Mouse (Mus musculus) spleen, postnatal 14 days (tissue): ENCODE data around the gene Wfdc11.
A peak's percentile ranks its signal among the peaks of the same experiment; 100 is the strongest.
"Not testable (repeated sequence)": the region's sequence is repeated elsewhere in the genome, so short reads cannot be mapped to it uniquely, and the experiment has no call there.

Experiments used
- DNase-seq, 2 experiments: peaks; one replicate each; pipeline ENCODE4 v3.0.0; 2021 to 2022; ENCODE audit warnings: low spot score in 2 of 2

Wfdc11 gene

DNA sequence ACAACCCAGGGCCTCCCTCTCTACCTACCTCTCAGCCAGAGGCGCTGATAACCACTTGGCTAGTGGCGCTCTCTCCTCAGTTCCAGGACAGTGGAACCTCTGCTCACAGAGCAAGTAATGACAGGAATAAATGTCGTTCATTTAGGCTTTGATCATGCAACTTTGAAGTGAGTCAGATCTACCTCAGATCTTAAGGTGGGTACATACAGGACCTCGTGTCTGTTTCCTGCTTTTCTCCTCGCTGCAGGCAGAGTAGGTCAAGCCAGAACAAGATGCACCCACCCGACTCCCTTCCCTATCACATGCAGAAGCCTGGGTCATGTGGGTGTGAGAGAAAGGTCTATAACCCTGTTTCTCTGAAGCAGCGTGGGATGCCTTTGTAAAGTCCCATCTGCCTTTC is at the start of gene Wfdc11:
Wfdc11 (minus strand) TSS at position 101 of the 400 bp plus-strand sequence.
- DNase-seq = no peak

DNA sequence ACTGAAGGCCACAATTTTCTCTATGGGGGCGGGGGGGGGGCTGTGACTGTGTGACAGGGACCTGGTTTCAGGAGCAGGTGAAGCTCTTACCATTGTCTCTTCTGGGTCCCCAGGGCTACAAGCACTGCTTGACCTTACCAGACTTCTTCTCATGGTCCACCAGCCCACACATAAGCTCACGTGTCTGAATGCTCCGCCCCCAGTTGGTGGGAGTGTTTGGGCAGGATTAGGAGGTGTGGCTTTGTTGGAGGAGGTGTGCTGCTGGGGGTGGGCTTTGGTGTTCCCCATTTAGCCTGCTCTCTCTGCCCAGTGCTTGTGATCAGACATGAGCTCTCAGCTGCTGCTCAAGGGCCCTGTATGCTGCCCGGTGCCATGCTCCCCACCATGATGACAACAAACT is 49.4 kb upstream of the Wfdc11 start:
- no peak for DNase-seq

DNA sequence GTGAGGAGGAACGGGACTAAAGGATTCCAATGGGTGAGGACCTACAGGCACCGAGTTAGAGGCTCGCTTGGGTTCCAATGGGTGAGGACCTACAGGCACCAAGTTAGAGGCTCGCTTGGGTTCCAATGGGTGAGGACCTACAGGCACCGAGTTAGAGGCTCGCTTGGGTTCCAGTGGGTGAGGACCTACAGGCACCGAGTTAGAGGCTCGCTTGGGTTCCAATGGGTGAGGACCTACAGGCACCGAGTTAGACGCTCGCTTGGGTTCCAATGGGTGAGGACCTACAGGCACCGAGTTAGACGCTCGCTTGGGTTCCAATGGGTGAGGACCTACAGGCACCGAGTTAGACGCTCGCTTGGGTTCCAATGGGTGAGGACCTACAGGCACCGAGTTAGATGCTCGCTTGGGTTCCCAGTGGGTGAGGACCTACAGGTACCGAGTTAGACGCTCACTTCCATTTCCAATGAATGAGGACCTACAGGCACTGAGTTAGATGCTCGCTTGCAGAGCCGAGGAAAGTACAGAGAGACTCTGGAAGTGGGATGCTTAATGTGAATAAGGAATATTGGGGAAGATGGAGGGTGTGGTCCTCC is 42.4 kb upstream of the Wfdc11 start:
- not testable (repeated sequence) for DNase-seq

DNA sequence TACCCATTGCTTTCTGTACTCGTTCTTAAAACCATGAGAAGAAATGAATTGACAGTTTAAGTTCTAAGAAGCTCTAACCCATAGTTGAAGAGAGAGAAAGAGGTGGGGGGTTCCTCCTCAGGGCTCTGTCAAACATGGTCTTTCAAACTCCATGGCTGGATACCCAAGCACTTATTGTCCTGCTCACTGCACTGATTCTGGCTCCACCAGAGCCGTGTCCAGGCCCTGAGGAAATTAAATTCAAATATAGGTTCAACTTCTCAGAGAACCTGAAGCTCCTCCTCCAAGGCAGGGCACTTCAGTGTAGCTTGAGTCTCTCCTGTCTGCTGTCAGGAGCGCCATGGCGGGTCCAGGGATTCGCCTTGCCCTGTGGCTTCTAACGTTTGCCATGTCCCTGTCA is 41.1 kb upstream of the Wfdc11 start, which contains the start of gene Spint5:
Spint5 (plus strand) TSS at position 301 of the 400 bp plus-strand sequence.
- DNase-seq = no peak

DNA sequence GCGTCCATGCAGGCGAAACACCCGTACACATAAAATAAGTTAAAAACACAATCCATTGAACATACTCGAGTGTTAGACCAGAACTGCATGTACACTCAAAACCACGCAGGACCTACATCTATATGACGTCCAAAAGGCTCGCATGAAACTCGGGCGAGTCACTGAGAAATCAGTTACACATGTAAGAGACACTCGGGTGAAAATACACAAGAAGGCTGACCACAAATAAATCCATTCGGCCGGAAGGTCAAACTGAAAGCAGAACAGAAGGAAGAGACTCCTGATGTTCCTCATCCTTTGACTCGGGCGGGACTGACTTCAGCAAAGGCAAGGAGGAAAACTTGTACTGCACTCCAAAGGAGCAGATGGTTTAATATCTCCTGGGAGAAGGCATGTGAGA is 32.1 kb upstream of the Wfdc11 start:
- no peak for DNase-seq

DNA sequence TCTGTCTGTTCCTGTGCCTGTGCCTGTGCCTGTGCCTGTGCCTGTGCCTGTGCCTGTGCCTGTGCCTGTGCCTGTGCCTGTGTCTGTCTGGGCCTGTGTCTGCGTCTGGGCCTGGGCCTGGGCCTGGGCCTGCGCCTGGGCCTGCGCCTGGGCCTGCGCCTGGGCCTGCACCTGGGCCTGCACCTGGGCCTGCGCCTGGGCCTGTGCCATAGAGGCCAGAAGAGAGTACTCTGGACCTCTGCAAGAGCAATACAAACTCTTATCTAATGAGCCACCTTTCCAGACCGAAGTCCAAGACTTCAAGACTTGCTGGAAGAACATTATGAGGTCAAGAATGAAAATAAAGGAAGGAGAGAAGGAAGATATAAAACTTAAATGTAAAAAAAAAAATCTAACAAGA is 31.4 kb upstream of the Wfdc11 start:
- DNase-seq = no peak

DNA sequence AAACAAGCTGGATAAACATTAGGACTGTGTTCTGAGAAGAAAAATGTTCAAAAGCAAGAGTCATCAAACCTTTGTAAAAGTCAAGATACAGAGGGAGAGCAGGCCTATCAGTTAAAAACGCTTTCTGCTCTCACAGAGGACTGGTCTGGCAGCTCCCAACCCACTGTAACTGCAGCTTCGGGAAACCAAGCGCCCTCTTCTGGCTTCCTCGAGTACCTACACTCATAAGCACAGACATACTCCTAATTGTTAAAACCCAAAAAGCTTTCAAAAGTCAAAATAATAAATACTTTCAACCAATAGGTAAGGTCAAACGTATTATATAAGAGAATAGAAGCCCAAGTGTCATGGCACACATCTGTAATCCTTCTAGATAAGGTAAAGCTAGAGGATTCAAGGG is 30.3 kb upstream of the Wfdc11 start:
- no peak for DNase-seq

DNA sequence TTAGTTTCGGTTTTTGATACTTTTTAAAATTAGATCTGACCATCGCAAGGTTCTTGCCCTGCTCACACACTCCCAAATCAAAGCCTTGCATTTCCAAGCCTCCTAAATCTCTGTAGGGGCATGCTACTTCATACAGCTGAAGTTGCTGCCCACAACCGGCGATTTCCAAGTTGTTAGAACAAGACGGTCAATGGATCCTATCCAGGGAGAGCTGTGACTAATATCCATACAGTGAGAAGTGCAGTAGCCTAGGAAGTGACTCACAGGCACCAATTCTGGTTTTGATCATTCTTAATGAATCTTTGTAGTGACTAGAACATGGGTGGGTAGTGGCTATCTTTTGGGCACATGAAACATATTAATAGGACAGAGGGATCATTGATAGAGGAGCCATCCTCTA is 27.9 kb upstream of the Wfdc11 start:
- no peak for DNase-seq

DNA sequence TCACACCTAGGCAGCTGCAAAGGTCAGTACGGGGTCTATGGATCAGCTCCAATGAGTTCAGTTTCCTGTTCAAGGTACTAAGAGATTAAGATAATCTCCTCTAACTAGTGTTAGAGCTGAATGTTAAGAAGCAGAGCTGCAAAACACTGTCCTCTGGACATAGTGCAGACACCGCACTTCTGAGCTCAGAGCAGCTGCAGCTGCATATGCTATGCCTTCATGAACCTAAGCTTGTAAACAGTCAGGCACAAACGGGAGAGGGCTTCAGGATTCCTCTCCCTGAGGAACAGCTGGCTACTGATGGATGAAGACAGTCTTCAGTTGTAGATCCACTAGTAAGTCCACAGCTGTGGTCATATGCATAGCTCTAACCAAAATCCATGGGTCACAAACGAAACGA is 27.1 kb upstream of the Wfdc11 start:
- no peak for DNase-seq

DNA sequence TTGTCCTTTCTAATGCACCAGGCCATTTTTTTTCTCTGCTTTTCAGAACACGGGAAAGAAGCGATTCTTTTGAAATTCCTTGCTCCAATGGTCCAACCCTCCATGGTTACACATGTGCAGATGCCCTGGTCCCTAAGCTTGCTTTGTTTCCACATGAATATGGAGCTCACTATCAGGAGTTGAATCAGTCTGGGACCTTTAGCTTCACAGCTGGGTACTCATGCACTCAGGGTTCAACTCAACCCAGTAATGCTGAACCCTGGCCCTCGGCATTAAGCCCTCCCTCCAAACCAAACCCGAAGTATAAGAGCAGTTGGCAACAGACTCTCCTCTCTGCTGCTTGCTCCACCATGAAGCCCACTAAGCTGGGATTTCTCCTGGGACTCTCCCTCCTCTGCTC is 24.3 kb upstream of the Wfdc11 start, which contains the start of gene Spint4:
Spint4 (plus strand) TSS at position 301 of the 400 bp plus-strand sequence.
- DNase-seq = no peak

DNA sequence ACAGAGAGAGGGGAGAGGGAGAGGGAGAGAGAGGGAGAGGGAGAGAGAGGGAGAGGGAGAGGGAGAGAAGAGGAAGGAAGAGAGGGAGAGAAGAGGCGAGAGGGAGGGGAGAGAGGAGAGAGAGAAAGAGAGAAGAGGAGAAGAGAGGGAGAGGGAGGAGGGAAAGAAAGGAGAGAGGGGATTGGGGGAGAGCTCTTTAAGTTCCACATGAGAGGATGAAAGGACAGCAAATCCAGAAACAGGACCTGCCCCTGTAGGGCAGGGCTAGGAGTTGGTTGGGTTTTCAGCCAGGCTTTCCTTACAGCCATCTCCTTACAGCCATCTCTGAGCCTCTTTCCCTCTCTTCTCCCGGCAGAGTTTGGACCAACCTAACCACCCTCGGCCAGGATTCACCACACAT is 10.9 kb upstream of the Wfdc11 start, which contains the start of gene Wfdc13:
Wfdc13 (plus strand) TSS at position 301 of the 400 bp plus-strand sequence.
- no peak for DNase-seq

DNA sequence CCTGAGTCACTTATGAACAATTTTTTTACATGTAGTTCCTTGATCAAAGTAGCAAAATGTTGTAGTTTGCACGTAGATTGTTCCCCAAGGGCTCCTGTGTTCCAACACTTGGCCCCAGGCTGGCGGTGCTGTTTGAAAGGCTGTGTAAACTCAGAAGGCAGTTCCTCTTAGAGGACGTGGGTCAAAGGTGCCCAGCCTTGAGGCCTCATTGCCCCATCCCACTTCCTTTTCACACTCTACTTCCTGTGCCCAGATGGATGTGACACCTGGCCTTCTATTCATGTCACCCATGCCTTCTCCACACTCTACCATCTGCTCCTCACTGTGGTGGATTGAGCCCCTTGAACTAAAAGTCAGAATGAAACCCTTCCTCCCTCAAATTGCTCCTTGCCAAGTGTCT is 6.0 kb upstream of the Wfdc11 start:
- DNase-seq = no peak

DNA sequence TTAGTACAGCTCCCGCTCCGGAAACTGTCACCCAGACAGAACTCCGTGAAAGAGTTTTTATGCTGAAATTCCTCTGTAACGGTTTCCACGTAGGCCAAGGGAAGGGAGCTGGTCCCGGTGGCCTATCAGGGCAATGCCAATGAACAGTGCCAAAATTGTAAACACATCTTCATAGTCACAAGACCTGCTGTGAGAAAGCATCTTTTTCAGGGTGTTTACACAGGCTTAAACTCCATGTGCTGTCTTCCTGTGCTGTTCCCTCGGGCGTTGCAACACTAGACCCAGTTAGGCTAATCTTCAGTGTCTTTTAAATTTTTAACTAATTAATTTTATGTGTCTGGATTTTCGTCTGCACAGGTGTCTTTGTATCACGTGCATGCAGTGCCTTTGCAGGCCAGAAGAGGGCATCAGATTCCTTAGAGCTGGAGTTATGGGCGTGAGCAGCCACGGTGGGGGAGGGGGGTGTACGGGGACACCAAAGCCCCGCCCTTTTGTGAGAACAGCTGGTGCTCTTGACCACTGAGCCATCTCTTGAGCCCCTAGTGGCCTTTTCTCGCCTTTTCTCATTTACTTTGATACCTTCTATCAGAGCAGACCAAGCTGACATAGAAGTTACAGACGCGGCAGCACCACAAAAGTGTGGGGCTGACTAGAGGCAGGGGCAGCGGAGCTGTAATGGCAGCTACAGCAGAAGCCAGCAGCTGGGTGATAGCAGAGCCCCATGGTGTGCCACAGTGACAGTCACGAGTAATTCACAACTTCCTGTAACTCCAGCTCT is 5.2 kb upstream of the Wfdc11 start:
- DNase-seq = peak; percentile 53 to 69

DNA sequence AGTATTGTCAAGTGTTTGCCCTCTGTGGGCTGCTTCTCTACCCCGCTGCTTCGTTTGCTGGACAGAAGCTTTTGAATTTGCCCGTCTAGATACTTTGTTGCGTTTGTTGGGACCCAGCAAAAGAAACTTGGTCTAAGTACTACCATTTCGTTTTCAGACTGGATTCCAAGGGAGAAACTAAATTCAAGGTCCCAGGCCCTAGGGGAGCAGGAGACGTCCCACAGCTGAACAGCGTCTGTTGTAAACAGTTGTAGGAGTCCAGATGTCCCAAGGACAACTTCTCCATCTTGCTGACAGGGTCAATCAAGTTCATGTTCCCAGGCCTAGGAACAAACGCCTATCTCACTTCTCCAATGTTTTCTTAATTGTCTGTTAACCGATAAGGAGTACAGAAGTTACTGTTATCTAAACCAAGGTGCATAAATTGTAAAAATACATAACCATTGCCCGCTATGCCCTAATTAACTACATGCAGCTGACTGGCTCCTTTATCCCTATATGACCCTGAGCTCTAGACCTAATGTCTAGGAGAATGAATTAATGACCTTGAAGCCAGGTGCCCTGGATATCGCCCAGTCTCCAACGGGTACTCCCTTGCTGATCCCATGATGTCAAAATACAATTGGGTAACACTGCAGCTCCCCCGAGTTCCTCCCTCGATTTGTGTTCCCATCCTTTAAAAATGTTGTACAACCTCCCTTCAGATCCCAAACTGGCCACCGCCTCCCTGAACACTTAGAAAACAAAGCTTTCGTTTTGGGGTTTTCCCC is 3.2 kb upstream of the Wfdc11 start:
- no peak for DNase-seq

DNA sequence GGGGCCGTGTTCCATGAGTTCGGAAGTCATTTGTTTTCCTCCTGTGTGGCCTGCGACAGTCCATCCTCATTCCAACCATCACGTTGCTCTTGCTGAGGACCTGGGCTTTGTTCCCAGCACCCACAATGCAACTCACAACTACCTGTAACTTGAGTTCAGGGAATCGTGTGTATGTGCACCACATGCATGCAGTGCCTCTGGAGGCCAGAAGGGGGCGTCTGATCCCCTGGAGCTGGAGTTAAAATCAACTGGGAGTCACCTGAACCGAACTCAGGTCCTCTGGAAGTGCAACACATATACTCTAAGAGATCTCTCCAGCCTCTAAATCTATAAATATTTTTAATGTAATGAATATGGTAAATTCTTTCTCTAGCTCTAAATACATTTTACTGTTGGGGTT is 2.2 kb upstream of the Wfdc11 start:
- no peak for DNase-seq

DNA sequence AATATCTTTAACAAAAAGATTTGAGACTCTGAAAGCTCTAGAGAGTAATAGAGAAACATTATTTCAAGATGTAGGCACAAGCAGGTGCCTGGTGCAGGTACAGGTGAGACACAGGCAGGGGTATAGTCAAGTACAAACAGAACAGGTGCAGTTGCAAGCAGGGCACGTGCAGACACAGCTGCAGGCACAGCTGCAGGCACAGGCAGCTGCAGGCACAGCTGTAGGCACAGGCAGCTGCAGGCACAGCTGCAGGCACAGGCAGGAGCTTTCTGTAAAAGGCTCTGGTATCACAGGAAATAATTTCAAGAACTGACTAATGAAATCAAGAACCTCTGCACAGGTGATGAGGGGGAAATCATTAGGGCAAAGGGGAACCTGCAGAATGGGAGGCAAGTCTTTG is 2.9 kb downstream of the Wfdc11 start:
- DNase-seq = no peak

DNA sequence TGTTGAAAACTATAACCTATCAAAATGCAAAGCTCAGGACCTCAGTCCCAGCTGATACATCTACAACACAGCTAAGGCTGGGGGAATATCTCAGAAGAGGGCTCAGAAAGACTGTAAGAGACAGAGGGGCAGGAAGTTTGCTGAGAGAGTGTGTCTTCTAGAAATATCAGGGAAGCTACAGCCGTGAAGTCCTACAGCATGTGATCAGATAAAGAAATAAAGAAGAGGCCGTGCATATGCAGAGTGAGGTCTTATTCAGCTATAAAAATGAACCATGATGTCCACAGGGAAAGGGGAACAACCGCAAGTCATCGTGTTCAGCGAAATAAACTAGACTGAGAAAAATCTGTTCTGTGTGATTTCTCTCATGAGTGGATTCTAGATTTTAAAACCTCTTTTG is 3.6 kb downstream of the Wfdc11 start:
- no peak for DNase-seq

DNA sequence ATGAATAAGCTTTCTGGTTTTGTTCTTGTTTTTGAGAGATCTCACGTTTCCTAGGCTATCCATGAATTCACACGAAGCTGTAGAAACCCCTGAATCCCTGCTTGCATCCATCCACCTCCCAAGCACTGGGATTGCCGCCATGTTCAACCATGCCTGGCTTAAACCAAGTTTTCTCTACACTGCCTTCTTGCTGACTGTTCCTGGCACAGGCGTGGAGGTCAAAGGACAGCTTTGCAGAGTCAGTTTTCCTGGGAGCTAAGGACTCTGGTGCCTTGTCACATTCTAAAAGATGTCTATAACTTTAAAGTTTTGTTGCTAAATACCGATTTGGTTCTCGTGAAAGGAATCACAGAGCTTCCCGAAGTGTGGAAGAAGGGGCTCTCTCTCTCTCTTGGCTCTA is 9.0 kb downstream of the Wfdc11 start:
- DNase-seq = no peak

DNA sequence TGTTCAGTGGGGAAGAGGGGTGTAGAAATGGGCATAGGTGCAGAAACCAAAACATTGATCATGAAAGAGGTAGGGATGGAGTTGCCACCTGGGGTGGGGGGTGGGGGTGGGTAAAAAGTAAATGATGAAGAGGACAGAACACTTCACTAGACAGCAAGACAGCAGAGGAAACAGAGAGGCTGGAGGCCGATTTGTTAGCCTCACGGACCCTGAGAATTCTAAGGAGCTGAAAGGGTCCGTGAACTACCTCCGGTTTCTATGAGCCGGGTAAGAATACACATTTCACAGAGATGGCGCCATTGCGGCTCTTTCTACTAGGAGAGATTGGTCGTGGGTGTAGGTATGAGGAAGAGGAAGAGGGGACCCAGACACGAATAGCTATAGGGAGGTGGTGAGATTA is 17.4 kb downstream of the Wfdc11 start, which contains the start of gene Wfdc9:
Wfdc9 (minus strand) TSS at position 101 of the 400 bp plus-strand sequence.
- no peak for DNase-seq

DNA sequence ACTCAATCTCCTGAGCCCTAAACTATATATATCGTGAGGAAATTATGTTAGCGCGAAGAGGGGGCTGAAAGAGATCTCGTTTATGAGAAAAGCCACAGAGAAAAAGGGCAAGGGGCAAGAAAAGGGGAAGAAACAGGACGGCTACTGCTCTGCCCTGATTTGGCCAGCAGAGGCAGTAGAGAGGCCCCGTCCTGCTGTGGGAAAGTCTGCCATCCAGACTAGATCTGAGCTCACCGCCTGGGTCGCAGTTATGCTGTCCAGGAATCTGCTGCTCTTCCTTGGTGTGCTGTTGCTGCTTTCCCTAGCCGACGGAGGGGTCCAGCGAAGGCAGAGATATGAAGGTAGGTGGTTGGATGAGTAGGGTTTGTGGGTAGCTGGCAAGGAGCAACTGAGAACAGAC is 18.0 kb downstream of the Wfdc11 start, which contains the start of gene Wfdc10:
Wfdc10 (plus strand) TSS at position 189 of the 400 bp plus-strand sequence.
- peak; percentile 17 to 44 for DNase-seq

DNA sequence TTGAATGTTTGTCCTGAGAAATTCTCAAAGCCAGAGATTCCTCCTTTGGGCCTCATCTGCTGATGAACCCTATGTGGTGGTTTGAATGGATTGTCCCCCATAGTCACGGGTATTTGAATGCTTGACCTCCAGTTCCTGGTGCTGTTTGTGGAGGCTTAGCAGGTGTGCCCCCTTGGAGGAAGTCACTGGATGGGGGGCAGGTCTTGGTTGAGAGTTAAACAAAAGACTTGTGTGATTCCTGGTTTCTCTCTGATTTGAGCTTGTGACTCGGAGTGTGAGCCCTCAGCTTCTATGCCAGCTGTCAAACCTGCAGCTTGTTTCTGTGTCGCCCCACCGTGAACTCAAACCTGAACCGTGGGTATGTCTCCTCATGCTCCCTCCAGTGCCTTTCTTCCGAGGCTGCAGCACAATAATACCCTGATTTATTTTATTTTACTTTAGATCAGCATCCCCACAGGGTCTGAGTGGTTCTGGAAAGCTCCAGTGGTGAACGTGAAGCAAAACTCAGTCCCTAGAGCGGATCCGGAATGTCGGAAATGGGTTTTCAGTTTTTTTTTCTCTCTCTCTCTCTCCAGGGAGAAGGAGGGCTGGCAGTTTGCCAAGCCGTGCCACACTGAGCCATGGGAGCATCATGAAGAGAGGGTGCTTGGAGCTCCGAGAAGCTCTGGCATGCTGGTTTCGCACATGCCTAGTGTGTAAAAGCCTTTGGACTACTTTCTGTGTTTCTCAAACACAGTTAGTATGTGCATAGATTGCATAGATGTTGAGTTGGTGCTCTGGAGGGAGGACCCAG is 31.8 kb downstream of the Wfdc11 start:
- DNase-seq = no peak

DNA sequence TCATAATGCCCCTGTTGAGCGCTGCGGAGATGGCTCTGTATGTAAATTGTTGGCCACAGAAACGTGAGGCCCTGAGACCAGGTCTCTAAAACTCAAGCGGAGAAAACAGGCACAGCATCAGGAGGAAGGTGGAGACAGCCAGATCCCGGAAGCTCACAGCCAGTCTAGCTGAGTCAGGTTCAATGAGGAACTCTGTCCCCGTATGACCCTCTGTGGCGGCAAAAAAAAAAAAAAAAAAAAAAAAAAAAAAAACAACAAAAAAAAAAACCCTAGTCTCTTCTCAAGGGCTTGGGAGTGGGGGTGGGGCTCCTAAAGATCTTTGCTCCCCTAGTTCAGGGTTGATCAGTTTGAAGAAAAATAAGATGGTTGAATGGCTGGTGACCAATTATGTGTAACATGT is 32.8 kb downstream of the Wfdc11 start:
- no peak for DNase-seq
